Mouse (Mus musculus) cortical plate, adult 2 months (tissue): ENCODE results near the gene Zfp566. TPM values are rescaled to one million over a fixed set of nuclear protein-coding genes. Genes with fewer than 3 reads are reported as not detected.

ENCODE experiments used
- H3K27ac ChIP-seq: fragments of 200-500 bp; 2 replicates; pipeline ENCODE4 v1.5.1; 2012; ENCODE audit warnings: low read length, control low read depth, inconsistent platforms; ENCODE audit not compliant: insufficient read depth
- H3K4me1 ChIP-seq: fragments of 200-500 bp; 2 replicates; pipeline ENCODE4 v1.6.1; 2011; ENCODE audit warnings: low read length; ENCODE audit not compliant: control insufficient read depth, insufficient read depth
- H3K4me3 ChIP-seq: fragments of 200-500 bp; 2 replicates; pipeline ENCODE4 v1.5.1; 2011; ENCODE audit warnings: mild to moderate bottlenecking, low read length, control low read depth; ENCODE audit not compliant: insufficient read depth
- CTCF ChIP-seq: fragments of 200-500 bp; IDR thresholded peaks from 2 replicates; pipeline ENCODE4 v1.5.1; 2011; ENCODE audit warnings: mild to moderate bottlenecking, control low read depth, low read length; ENCODE audit not compliant: insufficient read depth; ENCODE audit errors: extremely low read depth
- POLR2A ChIP-seq: fragments of 200-500 bp; IDR thresholded peaks from 2 replicates; pipeline ENCODE4 v1.6.1; 2011; ENCODE audit warnings: mild to moderate bottlenecking, low read length, control low read depth; ENCODE audit not compliant: insufficient read depth; ENCODE audit errors: extremely low read depth
- polyA plus RNA-seq: library from polyadenylated mRNA; depleted of rRNA; stranded (reverse); fragments of >200 nt; gene quantifications from 2 replicates; pipeline ENCODE4 v1.2.3, GENCODE M21; 2012; rRNA removed

Zfp566 gene
- polyA plus RNA-seq, 1 experiment, result 7.0 TPM

- Histone ChIP-seq H3K27ac (no peak overlapping the region), H3K4me1 (no peaks in the 10 kb centered on the region), H3K4me3 (no peak overlapping the region)
- TF ChIP-seq POLR2A, result no peak
- peak; percentile 26; the same call in 1 of the 2 replicates for TF ChIP-seq CTCF
Measured at GRCm38 (mm10) chr7:30064622-30065021, 25.7 kb downstream of the Zfp566 start.

GRCm38 (mm10) chr7:30062478-30062877 lies 27.8 kb downstream of the Zfp566 start:
- Histone ChIP-seq H3K4me1 (no peaks in the 10 kb centered on the region), H3K27ac (no peak overlapping the region), H3K4me3 (no peak overlapping the region)
- peak; percentile 23; the same call in 1 of the 2 replicates for TF ChIP-seq CTCF
- TF ChIP-seq POLR2A, result no peak

- Histone ChIP-seq H3K27ac (no peak overlapping the region), H3K4me1 (no peaks in the 10 kb centered on the region), H3K4me3 (no peak overlapping the region)
- TF ChIP-seq POLR2A (no peak), CTCF (no peak)
Measured at GRCm38 (mm10) chr7:30060341-30060740, 30.0 kb downstream of the Zfp566 start.

GRCm38 (mm10) chr7:30053591-30053990 lies 36.7 kb downstream of the Zfp566 start:
- no peak overlapping the region for H3K4me3 ChIP-seq

GRCm38 (mm10) chr7:30050882-30051548 lies 39.3 kb downstream of the Zfp566 start, which contains the start of gene Zfp14:
Gene Zfp14 (minus strand): TSS chr7:30051380.
- Histone ChIP-seq H3K27ac (peak within 1 kb of the TSS; percentile 33; the same call in 1 of the 2 replicates), H3K4me1 (0 out of 2 replicates have a peak, but pooled peaks cover 3% of the 10 kb centered on the region), H3K4me3 (peak within 1 kb of the TSS; percentile 66)
- TF ChIP-seq CTCF (no peak), POLR2A (peak; percentile 88)

More at GRCm38 (mm10) chr7:30053591-30053990, 36.7 kb downstream of the Zfp566 start:
- Histone ChIP-seq H3K27ac (no peak overlapping the region), H3K4me1 (0 out of 2 replicates have a peak, but pooled peaks cover 3% of the 10 kb centered on the region)
- TF ChIP-seq CTCF (no peak), POLR2A (no peak)

- Histone ChIP-seq H3K27ac (no peak overlapping the region), H3K4me1 (0 out of 2 replicates have a peak, but pooled peaks cover 3% of the 10 kb centered on the region), H3K4me3 (no peak overlapping the region)
- no peak for TF ChIP-seq CTCF
- TF ChIP-seq POLR2A, result no peak
Measured at GRCm38 (mm10) chr7:30048126-30048525, 42.2 kb downstream of the Zfp566 start.

GRCm38 (mm10) chr7:30044354-30044753 lies 46.0 kb downstream of the Zfp566 start:
- no peaks in the 10 kb centered on the region for H3K4me1 ChIP-seq
- no peak for TF ChIP-seq CTCF
- TF ChIP-seq POLR2A, result no peak
- H3K4me3 ChIP-seq, result no peak overlapping the region
- H3K27ac ChIP-seq, result no peak overlapping the region

- H3K27ac ChIP-seq, result no peak overlapping the region
- no peaks in the 10 kb centered on the region for H3K4me1 ChIP-seq
- H3K4me3 ChIP-seq, result no peak overlapping the region
- TF ChIP-seq CTCF (no peak), POLR2A (no peak)
Measured at GRCm38 (mm10) chr7:30034331-30034730, 56.0 kb downstream of the Zfp566 start.

- Histone ChIP-seq H3K4me3 (no peak overlapping the region), H3K4me1 (no peaks in the 10 kb centered on the region), H3K27ac (no peak overlapping the region)
- TF ChIP-seq CTCF (no peak), POLR2A (no peak)
Measured at GRCm38 (mm10) chr7:30031379-30031778, 58.9 kb downstream of the Zfp566 start.

GRCm38 (mm10) chr7:30030677-30031076 lies 59.6 kb downstream of the Zfp566 start:
- Histone ChIP-seq H3K4me1 (no peaks in the 10 kb centered on the region), H3K27ac (no peak overlapping the region), H3K4me3 (no peak overlapping the region)
- TF ChIP-seq POLR2A, result no peak
- TF ChIP-seq CTCF, result no peak

GRCm38 (mm10) chr7:30028572-30028971 lies 61.8 kb downstream of the Zfp566 start:
- TF ChIP-seq POLR2A (no peak), CTCF (no peak)
- H3K27ac ChIP-seq, result no peak overlapping the region
- no peaks in the 10 kb centered on the region for H3K4me1 ChIP-seq
- H3K4me3 ChIP-seq, result no peak overlapping the region

Other genes with a start within 250 kb of the Zfp566 start
- 14.8 and 15.9 TPM in 2 replicates for gene Zfp940, start 236.9 kb downstream of the Zfp566 start, polyA plus RNA-seq
- gene Zfp420, start 230.5 kb downstream of the Zfp566 start, polyA plus RNA-seq, result 13.1 and 14.1 TPM in 2 replicates
- 12.0 and 12.5 TPM in 2 replicates for gene Zfp27, start 184.0 kb downstream of the Zfp566 start, polyA plus RNA-seq
- gene Zfp383, start 182.3 kb downstream of the Zfp566 start, polyA plus RNA-seq, result 9.2 and 9.5 TPM in 2 replicates
- gene Zfp74, start 136.4 kb downstream of the Zfp566 start, polyA plus RNA-seq, result 12.5 and 13.1 TPM in 2 replicates
- gene Zfp568, start 106.6 kb downstream of the Zfp566 start, polyA plus RNA-seq, result 2.1 and 3.0 TPM in 2 replicates
- 13.8 and 14.2 TPM in 2 replicates for gene Zfp14, start 39.1 kb downstream of the Zfp566 start, polyA plus RNA-seq
- 2.3 and 2.5 TPM in 2 replicates for gene Zfp82, start 17.6 kb downstream of the Zfp566 start, polyA plus RNA-seq
- 0.44 and 0.50 TPM in 2 replicates for gene Gm26920, start 117 bp downstream of the Zfp566 start, polyA plus RNA-seq
- 42.8 and 44.9 TPM in 2 replicates for gene Zfp260, start 4.2 kb upstream of the Zfp566 start, polyA plus RNA-seq
- gene Zfp382, start 31.4 kb upstream of the Zfp566 start, polyA plus RNA-seq, result 9.8 and 10.4 TPM in 2 replicates
- gene Zfp146, start 79.2 kb upstream of the Zfp566 start, polyA plus RNA-seq, result 33.5 and 35.2 TPM in 2 replicates
- gene Cox7a1, start 93.6 kb upstream of the Zfp566 start, polyA plus RNA-seq, result 7.4 TPM in 2 replicates
- 254 and 279 TPM in 2 replicates for gene Capns1, start 108.3 kb upstream of the Zfp566 start, polyA plus RNA-seq
- 152 and 157 TPM in 2 replicates for gene Polr2i, start 141.4 kb upstream of the Zfp566 start, polyA plus RNA-seq
- 136 and 139 TPM in 2 replicates for gene Tbcb, start 141.7 kb upstream of the Zfp566 start, polyA plus RNA-seq
- 0.15 TPM in 1 of 2 replicates, not detected in the other for gene Ovol3, start 145.2 kb upstream of the Zfp566 start, polyA plus RNA-seq
- gene Thap8, start 189.6 kb upstream of the Zfp566 start, polyA plus RNA-seq, result 0.19 and 0.38 TPM in 2 replicates
- 3.2 and 4.1 TPM in 2 replicates for gene Wdr62, start 189.9 kb upstream of the Zfp566 start, polyA plus RNA-seq
- gene Clip3, start 201.2 kb upstream of the Zfp566 start, polyA plus RNA-seq, result 439 and 458 TPM in 2 replicates
- gene Alkbh6, start 218.2 kb upstream of the Zfp566 start, polyA plus RNA-seq, result 135 and 141 TPM in 2 replicates
- 23.6 and 24.7 TPM in 2 replicates for gene Syne4, start 224.3 kb upstream of the Zfp566 start, polyA plus RNA-seq
- gene E130208F15Rik, start 231.2 kb upstream of the Zfp566 start, polyA plus RNA-seq, result 0.35 and 0.44 TPM in 2 replicates
- 16.9 and 17.4 TPM in 2 replicates for gene Sdhaf1, start 233.4 kb upstream of the Zfp566 start, polyA plus RNA-seq